Mouse (Mus musculus) cortical plate, adult 2 months (tissue): Measurements from ENCODE around the gene Limch1.

Experiments used
- CTCF ChIP-seq: fragments of 200-500 bp; IDR thresholded peaks from 2 replicates; pipeline ENCODE4 v1.5.1; 2011; ENCODE audit warnings: mild to moderate bottlenecking, control low read depth, low read length; ENCODE audit not compliant: insufficient read depth; ENCODE audit errors: extremely low read depth
- POLR2A ChIP-seq: fragments of 200-500 bp; IDR thresholded peaks from 2 replicates; pipeline ENCODE4 v1.6.1; 2011; ENCODE audit warnings: mild to moderate bottlenecking, low read length, control low read depth; ENCODE audit not compliant: insufficient read depth; ENCODE audit errors: extremely low read depth

DNA sequence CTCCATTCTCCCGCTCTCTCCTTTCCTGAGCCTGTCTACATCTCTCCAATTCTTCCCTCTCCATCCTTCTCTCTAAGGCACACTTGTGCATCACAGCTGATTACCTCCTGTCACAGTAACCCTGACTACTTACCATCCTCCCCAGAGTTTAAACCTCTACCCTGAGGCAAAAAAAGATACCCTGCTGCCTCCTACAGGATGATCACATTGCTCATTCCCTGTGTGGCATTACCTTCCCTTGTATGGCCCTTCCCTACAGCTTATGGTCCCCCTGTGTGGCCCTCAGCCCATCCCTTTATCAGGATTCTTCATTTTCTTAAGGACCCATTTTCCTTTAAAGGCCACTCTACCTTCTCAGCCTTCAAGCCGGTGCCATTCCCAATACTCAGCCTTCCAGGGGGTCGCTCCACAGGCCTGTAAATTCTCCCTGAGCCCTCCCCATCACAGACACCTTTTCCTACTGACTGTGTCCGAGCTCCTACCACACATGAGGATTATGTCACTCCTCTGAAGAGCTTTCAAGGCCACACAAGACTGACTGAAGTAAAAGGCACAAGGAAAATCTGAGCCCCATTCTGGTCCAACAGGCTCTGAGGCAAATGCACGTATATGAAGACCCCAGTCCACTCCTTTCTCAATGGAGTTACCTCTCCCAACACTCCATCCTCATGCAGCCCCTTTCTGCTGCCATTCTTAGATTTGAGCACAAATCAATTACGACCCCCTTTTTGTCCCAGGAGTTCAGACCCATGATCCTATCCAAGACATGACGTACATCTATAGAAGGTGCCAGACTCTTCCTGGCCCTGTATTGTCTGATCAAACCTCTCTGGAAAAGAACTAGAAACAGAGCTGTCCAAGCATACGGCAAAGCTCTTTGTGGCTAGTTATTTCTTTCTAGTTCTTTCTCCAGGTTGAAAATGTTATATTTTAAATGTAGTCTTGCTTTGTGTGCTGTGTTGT is 172.0 kb downstream of the Limch1 start:
- TF ChIP-seq POLR2A (no peak), CTCF (no peak)
